Mouse (Mus musculus) CD8-positive naive resting alpha-beta T cell, adult 2 months (primary cell): Measurements from ENCODE around the gene Csf2.
"Not testable (repeated sequence)": the region's sequence is repeated elsewhere in the genome, so short reads cannot be mapped to it uniquely, and the experiment has no call there.

Source experiments
- DNase-seq, 2 experiments: peaks; one replicate each; pipeline ENCODE4 v3.0.0; 2022; ENCODE audit warnings: low read depth in 2 of 2, low spot score in 2 of 2

The Csf2 gene

GRCm38 (mm10) chr11:54248940-54249717, at the start of gene Csf2:
Gene Csf2 (minus strand): TSS chr11:54249667.
- DNase-seq, result no peak

- DNase-seq, result no peak
Observed at GRCm38 (mm10) chr11:54298777-54299176, 49.3 kb upstream of the Csf2 start.

- not testable (repeated sequence) for DNase-seq
Observed at GRCm38 (mm10) chr11:54297471-54297870, 48.0 kb upstream of the Csf2 start.

GRCm38 (mm10) chr11:54296734-54297133, 47.3 kb upstream of the Csf2 start:
- DNase-seq, result no peak

GRCm38 (mm10) chr11:54295971-54296370, 46.5 kb upstream of the Csf2 start:
- DNase-seq, result no peak

GRCm38 (mm10) chr11:54293980-54294807, 44.7 kb upstream of the Csf2 start:
- DNase-seq, result no peak

- DNase-seq, result no peak
Observed at GRCm38 (mm10) chr11:54292163-54292562, 42.7 kb upstream of the Csf2 start.

- DNase-seq, result no peak
Observed at GRCm38 (mm10) chr11:54287821-54288453, 38.5 kb upstream of the Csf2 start.

- DNase-seq, result no peak
Observed at GRCm38 (mm10) chr11:54271437-54271949, 22.0 kb upstream of the Csf2 start.

GRCm38 (mm10) chr11:54269191-54269896, 19.9 kb upstream of the Csf2 start:
- no peak for DNase-seq

- no peak for DNase-seq
Observed at GRCm38 (mm10) chr11:54267177-54267576, 17.7 kb upstream of the Csf2 start, which contains the start of gene Il3. Gene Il3 (minus strand): TSS chr11:54267277.

GRCm38 (mm10) chr11:54264542-54264941, 15.1 kb upstream of the Csf2 start:
- peak; percentile 47 to 71 for DNase-seq

GRCm38 (mm10) chr11:54263405-54264031, 14.1 kb upstream of the Csf2 start:
- no peak for DNase-seq

GRCm38 (mm10) chr11:54256624-54257376, 7.3 kb upstream of the Csf2 start:
- peak; percentile 51 to 57 for DNase-seq

GRCm38 (mm10) chr11:54254114-54254513, 4.6 kb upstream of the Csf2 start:
- peak in 1 of 2 experiments; percentile 24 for DNase-seq

GRCm38 (mm10) chr11:54250575-54250974, 1.1 kb upstream of the Csf2 start:
- DNase-seq, result no peak

GRCm38 (mm10) chr11:54249748-54250147, 281 bp upstream of the Csf2 start:
- no peak for DNase-seq

GRCm38 (mm10) chr11:54247251-54247950, 2.1 kb downstream of the Csf2 start:
- no peak for DNase-seq

GRCm38 (mm10) chr11:54244465-54244864, 5.0 kb downstream of the Csf2 start:
- no peak for DNase-seq
